Mouse (Mus musculus) retina, embryonic 14.5 days (tissue): ENCODE data around the gene Stam.
"Not testable (repeated sequence)": the region's sequence is repeated elsewhere in the genome, so short reads cannot be mapped to it uniquely, and the experiment has no call there.

Source experiments
- DNase-seq: peaks from one replicate; pipeline ENCODE4 v3.0.0-alpha.2; 2015; ENCODE audit warnings: low spot score

The Stam gene

DNA sequence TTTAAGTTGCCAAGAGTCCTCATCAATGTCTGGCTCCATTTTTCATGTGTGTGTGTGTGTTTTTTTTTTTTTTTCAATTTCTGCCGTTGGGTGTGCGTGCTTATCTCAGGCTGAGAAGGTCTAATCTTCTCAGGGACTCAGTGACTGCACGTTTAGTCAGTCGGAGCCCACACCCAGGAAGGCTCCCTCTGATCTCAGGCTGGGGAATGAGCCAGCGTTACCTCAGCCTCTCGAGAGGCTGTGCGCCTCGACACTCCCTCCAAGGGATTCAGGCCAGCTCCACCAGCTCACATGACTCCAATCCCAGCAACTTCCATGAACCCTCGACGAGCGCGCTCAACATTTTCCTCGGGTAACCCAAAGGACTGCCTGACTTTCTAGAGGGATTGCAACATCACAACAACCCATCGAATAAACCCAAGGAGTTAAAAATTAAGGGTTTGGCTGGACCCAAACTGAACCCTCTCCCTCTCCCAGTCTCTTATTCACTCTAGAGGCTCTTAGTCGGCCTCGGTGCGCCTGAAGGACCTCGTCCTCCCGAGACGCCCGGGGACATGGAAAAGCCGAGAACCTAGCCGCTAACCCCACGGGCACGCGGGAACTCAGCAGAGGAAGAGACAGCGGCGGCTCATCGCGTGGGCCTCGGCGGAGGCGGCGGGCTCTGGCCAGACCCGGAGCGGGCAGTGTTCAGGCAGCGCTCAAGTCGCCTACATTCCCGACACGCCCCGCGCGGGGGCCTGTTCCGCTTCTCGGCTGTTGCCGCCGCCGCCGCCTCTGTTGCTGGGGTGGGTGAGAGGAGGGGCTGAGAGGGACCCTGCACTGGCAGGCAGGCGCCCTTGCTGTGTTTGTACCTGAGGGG, at the start of gene Stam:
Stam (plus strand) TSS at position 737 of the 859 bp plus-strand sequence.
- peak; percentile 92 for DNase-seq

DNA sequence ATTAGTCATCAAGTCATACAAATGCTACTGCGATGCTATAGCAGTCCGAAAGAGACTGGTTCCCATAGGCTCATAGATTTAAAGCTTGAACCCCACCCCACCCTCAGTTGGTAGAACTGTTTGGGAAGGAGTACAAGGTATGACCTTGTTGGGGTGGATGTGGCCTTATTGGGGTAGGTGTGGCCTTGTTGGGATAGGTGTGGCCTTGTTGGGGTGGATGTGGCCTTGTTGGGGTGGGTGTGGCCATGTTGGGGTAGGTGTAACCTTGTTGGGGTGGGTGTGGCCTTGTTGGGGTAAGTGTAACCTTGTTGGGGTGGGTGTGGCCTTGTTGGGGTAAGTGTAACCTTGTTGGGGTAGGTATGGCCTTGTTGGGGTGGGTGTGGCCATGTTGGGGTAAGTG, 32.6 kb upstream of the Stam start:
- DNase-seq: no peak

- DNase-seq: no peak
Measured at GRCm38 (mm10) chr2:14043011-14043410, 30.9 kb upstream of the Stam start.

GRCm38 (mm10) chr2:14043577-14044170, 30.2 kb upstream of the Stam start:
- DNase-seq: no peak

DNA sequence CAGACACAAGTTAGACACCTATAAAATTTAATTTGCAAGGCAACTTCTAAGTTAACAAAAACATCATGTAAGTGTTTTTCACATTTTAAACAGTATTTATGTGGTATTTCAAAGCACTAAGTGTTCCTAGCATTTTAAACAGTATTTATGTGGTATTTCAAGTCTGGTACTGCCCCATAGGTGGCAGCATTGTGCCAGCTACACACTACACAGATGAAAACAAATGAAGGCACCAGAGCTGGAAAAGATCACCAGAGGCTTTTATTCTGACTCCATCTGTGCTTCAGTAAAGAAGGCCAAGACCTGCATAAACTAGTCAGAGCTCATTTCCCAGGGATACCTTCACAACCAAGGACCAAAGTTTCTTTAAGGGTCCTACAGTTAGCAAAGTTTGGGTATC, 25.5 kb upstream of the Stam start:
- peak; percentile 86 for DNase-seq

- DNase-seq: no peak
Measured at GRCm38 (mm10) chr2:14048808-14049207, 25.1 kb upstream of the Stam start.

DNA sequence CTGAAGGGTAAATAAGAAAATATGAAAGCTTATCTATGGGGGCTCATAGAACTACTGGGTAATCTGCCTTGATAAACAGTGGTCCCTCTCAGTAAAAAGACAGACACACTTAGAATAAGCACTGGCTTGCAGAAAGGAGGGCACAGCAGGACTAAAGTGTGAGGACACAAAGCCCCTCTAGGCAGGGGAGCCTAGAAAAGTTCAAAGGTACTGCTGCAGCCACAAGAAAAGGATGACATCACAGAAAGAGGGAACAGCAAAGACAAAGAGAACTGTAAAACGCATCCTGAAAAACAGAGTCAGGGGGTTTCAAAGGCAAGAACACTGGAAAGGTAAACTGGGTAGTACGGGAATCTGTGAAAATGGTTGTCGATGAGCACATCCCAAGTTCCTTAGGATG, 20.3 kb upstream of the Stam start:
- DNase-seq: no peak

- DNase-seq: no peak
Measured at GRCm38 (mm10) chr2:14054163-14054562, 19.7 kb upstream of the Stam start.

- no peak for DNase-seq
Measured at GRCm38 (mm10) chr2:14054716-14055115, 19.2 kb upstream of the Stam start.

- peak; percentile 91 for DNase-seq
Measured at GRCm38 (mm10) chr2:14055168-14055565, 18.7 kb upstream of the Stam start.

GRCm38 (mm10) chr2:14055566-14056331, 18.1 kb upstream of the Stam start, which contains the start of gene Hacd1:
Gene Hacd1 (minus strand): TSS chr2:14056135.
- peak; percentile 84 for DNase-seq

DNA sequence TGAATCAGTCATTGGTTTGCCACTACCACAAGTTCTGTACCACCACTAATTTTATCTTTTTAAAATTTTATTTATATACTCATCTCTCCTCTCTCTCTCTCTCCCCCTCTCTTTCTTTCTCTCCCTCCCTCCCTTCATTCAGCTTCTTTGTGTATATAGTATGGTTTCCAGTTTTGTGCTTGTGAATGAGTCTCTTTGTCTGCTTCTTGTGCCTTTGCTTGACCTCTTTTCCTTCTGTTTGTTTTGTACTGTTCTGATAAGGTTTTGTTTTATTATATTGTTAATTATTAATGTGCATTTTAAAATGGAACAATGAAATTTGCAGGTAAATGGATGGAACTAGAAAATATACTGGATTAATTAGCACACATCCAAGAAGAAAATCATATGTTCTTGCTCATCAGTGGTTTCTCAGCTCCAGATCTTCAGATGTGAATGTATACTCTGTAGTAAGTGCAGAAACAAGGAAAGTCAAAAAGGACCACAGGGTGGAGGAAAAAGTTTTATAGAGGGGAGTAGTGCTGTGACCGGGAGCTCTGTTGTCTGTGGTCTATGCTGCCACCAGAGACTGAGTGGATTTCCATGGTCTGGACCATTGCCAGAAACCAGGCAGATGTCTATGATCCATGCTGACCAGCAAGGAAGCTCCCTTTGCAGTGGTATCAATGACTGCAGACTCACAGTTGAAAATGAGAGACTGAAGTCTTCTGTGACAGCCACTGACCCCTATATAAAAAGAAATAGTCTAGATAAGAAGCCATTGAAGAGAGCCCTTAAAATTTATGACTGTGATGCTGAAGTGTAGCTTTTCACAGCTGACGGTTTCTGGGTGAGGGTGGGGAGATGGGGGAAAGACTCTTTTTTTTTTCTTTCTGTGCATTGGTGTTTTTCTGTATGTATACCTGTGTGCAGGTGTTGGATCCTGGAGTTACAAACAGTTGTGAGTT, 7.9 kb upstream of the Stam start:
- no peak for DNase-seq

GRCm38 (mm10) chr2:14069027-14069426, 4.9 kb upstream of the Stam start:
- DNase-seq: no peak

DNA sequence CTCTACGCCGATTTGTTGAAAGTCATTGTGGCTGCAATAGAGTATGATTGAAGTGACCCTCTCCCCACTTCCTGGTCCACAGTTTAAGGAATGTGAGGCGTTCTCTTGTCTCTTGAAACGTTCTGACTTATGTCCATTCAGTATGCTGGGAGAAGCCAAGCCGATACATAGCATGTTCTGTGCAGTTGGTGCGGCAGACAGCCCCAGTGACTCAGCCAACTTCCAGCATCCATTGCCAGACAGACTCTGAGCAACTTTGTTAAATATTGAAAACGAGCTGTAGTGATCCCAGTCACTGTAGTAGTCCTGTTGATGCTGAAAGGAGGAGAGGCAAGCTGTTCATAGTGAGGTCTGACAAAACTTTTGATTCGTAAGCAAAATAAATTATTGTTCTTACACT, 3.4 kb upstream of the Stam start:
- DNase-seq: no peak

- no peak for DNase-seq
Measured at GRCm38 (mm10) chr2:14073008-14073361, 913 bp upstream of the Stam start.

GRCm38 (mm10) chr2:14074221-14074901, 463 bp downstream of the Stam start:
- DNase-seq: no peak

DNA sequence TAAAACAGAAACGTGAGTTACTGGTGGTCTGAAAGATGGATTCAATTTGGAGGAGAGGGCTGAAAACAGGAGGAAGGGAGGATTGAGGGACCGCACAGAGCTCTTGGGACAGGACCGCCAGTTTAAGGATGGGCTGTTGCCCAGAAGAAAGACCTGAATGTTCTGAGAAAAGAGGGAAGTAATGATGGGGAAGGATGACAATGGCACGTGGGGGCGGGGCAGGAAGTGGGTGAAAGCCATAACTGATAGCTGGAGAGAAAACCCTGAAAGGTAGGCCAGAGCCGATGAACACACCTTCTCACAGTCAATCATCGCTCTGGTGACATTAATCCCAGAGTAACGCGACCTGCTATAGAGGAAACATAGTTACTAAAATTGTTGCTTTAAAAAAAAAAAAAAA, 4.6 kb downstream of the Stam start:
- DNase-seq: not testable (repeated sequence)

DNA sequence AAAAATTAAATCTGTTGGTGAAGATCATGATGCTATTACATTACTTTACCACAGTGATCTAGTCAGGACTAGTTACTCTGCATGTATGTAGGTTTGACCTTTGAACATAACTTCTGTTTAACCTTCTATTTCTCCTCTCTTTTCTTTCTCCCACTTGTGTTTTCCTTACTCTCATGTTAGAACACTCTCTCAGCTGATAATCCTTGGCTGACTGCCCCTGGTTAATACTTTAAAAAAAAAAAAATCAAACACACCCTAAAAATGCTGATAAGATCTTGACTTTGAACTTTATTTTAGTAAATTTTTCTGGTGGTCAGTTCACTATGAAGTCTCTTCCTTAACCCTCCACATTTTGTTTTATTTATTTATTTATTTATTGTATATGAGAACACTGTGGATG, 26.6 kb downstream of the Stam start:
- no peak for DNase-seq

GRCm38 (mm10) chr2:14102603-14103002, 28.7 kb downstream of the Stam start:
- no peak for DNase-seq

DNA sequence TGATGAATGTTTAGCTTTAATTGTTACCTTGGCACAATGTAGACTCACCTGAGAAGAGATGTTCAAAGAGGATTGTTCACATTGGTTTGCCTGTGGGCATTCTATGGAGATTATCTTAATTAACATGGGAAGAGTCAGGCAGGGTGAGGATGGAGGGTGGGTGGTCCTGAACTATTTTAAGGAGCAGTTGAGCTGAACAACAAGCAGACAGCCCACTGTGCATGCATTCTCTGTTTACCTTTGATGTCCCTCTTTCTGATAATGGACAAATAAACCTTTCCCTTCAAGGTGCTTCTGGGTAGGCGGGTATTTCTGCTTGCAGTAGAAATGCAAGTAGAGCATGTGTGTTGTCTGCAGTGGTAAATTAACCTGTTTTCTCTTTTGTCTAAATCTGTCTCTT, 30.0 kb downstream of the Stam start:
- no peak for DNase-seq

DNA sequence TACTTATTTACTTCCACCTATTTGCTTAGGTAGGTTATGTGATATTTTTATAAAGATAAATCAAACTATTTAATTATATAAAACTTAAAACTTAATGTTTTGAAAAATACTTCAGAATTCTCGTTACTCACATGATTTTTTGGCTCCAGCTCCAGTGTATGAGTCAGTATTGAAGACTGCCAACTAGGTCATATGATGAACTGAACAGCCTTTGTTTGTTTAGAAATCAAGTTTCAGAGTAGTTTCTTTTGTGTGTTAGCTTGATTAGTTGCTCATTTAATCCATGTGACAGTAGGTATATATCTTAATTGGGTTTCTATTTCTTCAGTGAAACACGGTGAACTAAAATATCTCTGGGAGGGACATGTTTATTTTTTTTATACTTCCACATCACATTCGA, 33.8 kb downstream of the Stam start:
- no peak for DNase-seq
